Mouse (Mus musculus) stomach, postnatal 0 days (tissue): ENCODE results near the gene Rab1a.

Source experiments
- CTCF ChIP-seq: IDR thresholded peaks from 2 replicates; pipeline ENCODE4 v1.5.1; 2016; ENCODE audit warnings: antibody characterized with exemption, low read depth, mild to moderate bottlenecking, moderate library complexity
- EP300 ChIP-seq: optimal IDR thresholded peaks from 2 replicates; pipeline ENCODE3; 2016; ENCODE audit warnings: antibody characterized with exemption

- TF ChIP-seq EP300 (no peak), CTCF (no peak)
Measured at GRCm38 (mm10) chr11:20206626-20207223, 5.5 kb downstream of the Rab1a start.
